Mouse (Mus musculus): ENCODE measurements around the gene Nicn1. TPM values are rescaled to one million over a fixed set of nuclear protein-coding genes. Genes with fewer than 3 reads are reported as not detected.

Nicn1 gene
- polyA plus RNA-seq, 2 experiments, result 37.5 to 40.2 TPM

GRCm38 (mm10) chr9:108338551-108338885 lies 48.3 kb downstream of the Nicn1 start:
- Histone ChIP-seq H3K27me3 (ENCODE audit: control insufficient read depth, insufficient read depth, low read length) (no peaks in the 10 kb centered on the region), H3K4me2 (replicated peaks; ENCODE audit: low read depth, low read length, severe bottlenecking) (peak overlapping the region; percentile 82), H3K27ac (replicated peaks; ENCODE audit: low read depth, low read length) (peak overlapping the region; percentile 95), H3K9ac (ENCODE audit: low read depth, low read length, severe bottlenecking) (peak overlapping the region; percentile 84; the same call in 1 of the 2 replicates), H3K4me1 (ENCODE audit: control insufficient read depth, insufficient read depth, low read length) (peaks cover 16% of the 10 kb centered on the region), H3K4me3 (replicated peaks; ENCODE audit: low read length) (peak overlapping the region; percentile 78), H3K36me3 (ENCODE audit: control insufficient read depth, insufficient read depth, low read length) (peaks cover 31% of the 10 kb centered on the region), H3K9me3 (ENCODE audit: control insufficient read depth, low read length) (no peaks in the 10 kb centered on the region)
- 16% methylated on average over 6 of the region's 6 CpGs for WGBS
- DNase-seq (ENCODE audit: low spot score) (no peak), ATAC-seq (ENCODE audit: low FRiP score, low read depth) (peak; percentile 12; the same call in 1 of the 2 replicates)
- TF ChIP-seq POLR2A (IDR thresholded peaks at IDR 0.05; ENCODE audit: borderline replicate concordance, extremely low read depth, insufficient read depth, insufficient read length), result no peak

GRCm38 (mm10) chr9:108338886-108339781 lies 48.9 kb downstream of the Nicn1 start, which contains the start of gene Gpx1:
TSS of gene Gpx1 (plus strand) at chr9:108338903.
- H3K27ac ChIP-seq (replicated peaks; ENCODE audit: low read depth, low read length), result peak within 1 kb of the TSS; percentile 95
- peaks cover 16% of the 10 kb centered on the region for H3K4me1 ChIP-seq (ENCODE audit: control insufficient read depth, insufficient read depth, low read length)
- WGBS, result under 1% methylated on average over 49 of the region's 49 CpGs
- H3K4me2 ChIP-seq (replicated peaks; ENCODE audit: low read depth, low read length, severe bottlenecking), result peak within 1 kb of the TSS; percentile 82
- ATAC-seq (ENCODE audit: low FRiP score, low read depth) (peak; percentile 98), DNase-seq (ENCODE audit: low spot score) (peak; percentile 96)
- peak; percentile 98; the same call in 1 of the 2 replicates for TF ChIP-seq POLR2A (IDR thresholded peaks at IDR 0.05; ENCODE audit: borderline replicate concordance, extremely low read depth, insufficient read depth, insufficient read length)
- peaks cover 25% of the 10 kb centered on the region for H3K36me3 ChIP-seq (ENCODE audit: control insufficient read depth, insufficient read depth, low read length)
- no peaks in the 10 kb centered on the region for H3K9me3 ChIP-seq (ENCODE audit: control insufficient read depth, low read length)
- peak within 1 kb of the TSS; percentile 78 for H3K4me3 ChIP-seq (replicated peaks; ENCODE audit: low read length)
- H3K27me3 ChIP-seq (ENCODE audit: control insufficient read depth, insufficient read depth, low read length), result no peaks in the 10 kb centered on the region
- peak within 1 kb of the TSS; percentile 84 for H3K9ac ChIP-seq (ENCODE audit: low read depth, low read length, severe bottlenecking)

GRCm38 (mm10) chr9:108339886-108340257 lies 49.6 kb downstream of the Nicn1 start:
- peak overlapping the region; percentile 82 for H3K4me2 ChIP-seq (replicated peaks; ENCODE audit: low read depth, low read length, severe bottlenecking)
- peaks cover 16% of the 10 kb centered on the region for H3K4me1 ChIP-seq (ENCODE audit: control insufficient read depth, insufficient read depth, low read length)
- DNase-seq (ENCODE audit: low spot score) (no peak), ATAC-seq (ENCODE audit: low FRiP score, low read depth) (no peak)
- peak overlapping the region; percentile 78 for H3K4me3 ChIP-seq (replicated peaks; ENCODE audit: low read length)
- H3K9me3 ChIP-seq (ENCODE audit: control insufficient read depth, low read length), result no peaks in the 10 kb centered on the region
- peaks cover 18% of the 10 kb centered on the region for H3K36me3 ChIP-seq (ENCODE audit: control insufficient read depth, insufficient read depth, low read length)
- WGBS, result 8% methylated on average over 20 of the region's 20 CpGs
- H3K27me3 ChIP-seq (ENCODE audit: control insufficient read depth, insufficient read depth, low read length), result no peaks in the 10 kb centered on the region
- H3K9ac ChIP-seq (ENCODE audit: low read depth, low read length, severe bottlenecking), result peak overlapping the region; percentile 84
- no peak for TF ChIP-seq POLR2A (IDR thresholded peaks at IDR 0.05; ENCODE audit: borderline replicate concordance, extremely low read depth, insufficient read depth, insufficient read length)
- H3K27ac ChIP-seq (replicated peaks; ENCODE audit: low read depth, low read length), result peak overlapping the region; percentile 95

- DNase-seq (ENCODE audit: low spot score), result no peak
- H3K27ac ChIP-seq (replicated peaks; ENCODE audit: low read depth, low read length), result peak overlapping the region; percentile 95
- peak overlapping the region; percentile 82 for H3K4me2 ChIP-seq (replicated peaks; ENCODE audit: low read depth, low read length, severe bottlenecking)
- peak overlapping the region; percentile 78 for H3K4me3 ChIP-seq (replicated peaks; ENCODE audit: low read length)
- no peaks in the 10 kb centered on the region for H3K27me3 ChIP-seq (ENCODE audit: control insufficient read depth, insufficient read depth, low read length)
- no peak for TF ChIP-seq POLR2A (IDR thresholded peaks at IDR 0.05; ENCODE audit: borderline replicate concordance, extremely low read depth, insufficient read depth, insufficient read length)
- WGBS, result 64% methylated on average over 10 of the region's 10 CpGs
- peaks cover 12% of the 10 kb centered on the region for H3K36me3 ChIP-seq (ENCODE audit: control insufficient read depth, insufficient read depth, low read length)
- peak overlapping the region; percentile 84 for H3K9ac ChIP-seq (ENCODE audit: low read depth, low read length, severe bottlenecking)
- no peak for ATAC-seq (ENCODE audit: low FRiP score, low read depth)
- no peaks in the 10 kb centered on the region for H3K9me3 ChIP-seq (ENCODE audit: control insufficient read depth, low read length)
- H3K4me1 ChIP-seq (ENCODE audit: control insufficient read depth, insufficient read depth, low read length), result peaks cover 16% of the 10 kb centered on the region
These were observed 50.3 kb downstream of the Nicn1 start for GRCm38 (mm10) chr9:108340258-108341138.

- no peak for TF ChIP-seq POLR2A (IDR thresholded peaks at IDR 0.05; ENCODE audit: borderline replicate concordance, extremely low read depth, insufficient read depth, insufficient read length)
- DNase-seq (ENCODE audit: low spot score) (no peak), ATAC-seq (ENCODE audit: low FRiP score, low read depth) (no peak)
- Histone ChIP-seq H3K9me3 (ENCODE audit: control insufficient read depth, low read length) (no peaks in the 10 kb centered on the region), H3K4me3 (replicated peaks; ENCODE audit: low read length) (no peak overlapping the region), H3K9ac (ENCODE audit: low read depth, low read length, severe bottlenecking) (no peak overlapping the region), H3K36me3 (ENCODE audit: control insufficient read depth, insufficient read depth, low read length) (peaks cover 10% of the 10 kb centered on the region), H3K4me2 (replicated peaks; ENCODE audit: low read depth, low read length, severe bottlenecking) (no peak overlapping the region), H3K27ac (replicated peaks; ENCODE audit: low read depth, low read length) (no peak overlapping the region), H3K4me1 (ENCODE audit: control insufficient read depth, insufficient read depth, low read length) (peaks cover 16% of the 10 kb centered on the region), H3K27me3 (ENCODE audit: control insufficient read depth, insufficient read depth, low read length) (no peaks in the 10 kb centered on the region)
- WGBS, result 87% methylated on average over 5 of the region's 5 CpGs
These were observed 50.9 kb downstream of the Nicn1 start for GRCm38 (mm10) chr9:108341139-108341475.

Data from limb, embryonic 14.5 days (tissue).